Mouse (Mus musculus) kidney, adult 2 months (tissue): ENCODE results near the gene Cbx2. TPM values are rescaled to one million over a fixed set of nuclear protein-coding genes. Genes with fewer than 3 reads are reported as not detected.

ENCODE experiments used
- DNase-seq: peaks from one replicate; pipeline ENCODE4 v3.0.0; 2021
- H3K27ac ChIP-seq: fragments of 200-500 bp; 2 replicates; pipeline ENCODE4 v1.5.1; 2012; ENCODE audit warnings: low read depth, low read length, control low read depth, inconsistent platforms; ENCODE audit not compliant: insufficient read depth
- H3K27me3 ChIP-seq: fragments of 200-500 bp; replicated peaks from 2 replicates; pipeline ENCODE4 v1.6.1; 2012; ENCODE audit warnings: mild to moderate bottlenecking, moderate library complexity, low read length, inconsistent platforms; ENCODE audit not compliant: control insufficient read depth, insufficient read depth
- H3K36me3 ChIP-seq: fragments of 200-500 bp; 2 replicates; pipeline ENCODE4 v1.6.1; 2012; ENCODE audit warnings: mild to moderate bottlenecking, moderate library complexity, low read length, inconsistent platforms; ENCODE audit not compliant: control insufficient read depth, insufficient read depth
- H3K4me1 ChIP-seq: fragments of 200-500 bp; 2 replicates; pipeline ENCODE4 v1.6.1; 2011; ENCODE audit warnings: low read length; ENCODE audit not compliant: control insufficient read depth, insufficient read depth
- H3K4me3 ChIP-seq: fragments of 200-500 bp; 2 replicates; pipeline ENCODE4 v1.5.1; 2011; ENCODE audit warnings: mild to moderate bottlenecking, low read depth, low read length, control low read depth; ENCODE audit not compliant: insufficient read depth
- CTCF ChIP-seq: fragments of 200-500 bp; conservative IDR thresholded peaks from 2 replicates; pipeline ENCODE4 v1.5.1; 2011; ENCODE audit warnings: low read depth, mild to moderate bottlenecking, control low read depth, low read length, moderate library complexity, mixed read lengths; ENCODE audit not compliant: insufficient read depth, insufficient read length
- POLR2A ChIP-seq: fragments of 200-500 bp; IDR thresholded peaks from one replicate; pipeline ENCODE4 v1.6.1; 2011; ENCODE audit warnings: low read depth, low read length, control low read depth
- WGBS: fragments of 180-500 bp; shearing (Covaris S2); methylation state at CpG from one replicate; pipeline ENCODE4 v1.1.7; 2018; 5-methylcytosine and 5-hydroxymethylcytosine counted together
- polyA plus RNA-seq: library from polyadenylated mRNA; depleted of rRNA; stranded (reverse); fragments of >200 nt; gene quantifications from 2 replicates; pipeline ENCODE4 v1.2.3, GENCODE M21; 2012

Cbx2 gene
- polyA plus RNA-seq, 1 experiment: 3.5 TPM

- WGBS: 13% methylated on average over 19 of the region's 19 CpGs
These were observed 11.9 kb downstream of the Cbx2 start for GRCm38 (mm10) chr11:119034635-119035034.

GRCm38 (mm10) chr11:119035094-119035685, 12.4 kb downstream of the Cbx2 start:
- Histone ChIP-seq H3K4me1 (peaks cover 6% of the 10 kb centered on the region; the same call in 1 of the 2 replicates), H3K4me3 (no peak overlapping the region), H3K36me3 (no peaks in the 10 kb centered on the region), H3K27ac (no peak overlapping the region), H3K27me3 (no peaks in the 10 kb centered on the region)
- DNase-seq: peak; percentile 79
- no peak for TF ChIP-seq CTCF
- no peak for TF ChIP-seq POLR2A
- 15% methylated on average over 21 of the region's 21 CpGs for WGBS

More at GRCm38 (mm10) chr11:119034635-119035034, 11.9 kb downstream of the Cbx2 start:
- no peak for DNase-seq
- H3K27me3 ChIP-seq: no peaks in the 10 kb centered on the region
- H3K27ac ChIP-seq: no peak overlapping the region
- no peak overlapping the region for H3K4me3 ChIP-seq
- H3K4me1 ChIP-seq: 0 out of 2 replicates have a peak, but pooled peaks cover 4% of the 10 kb centered on the region
- TF ChIP-seq POLR2A: no peak
- no peaks in the 10 kb centered on the region for H3K36me3 ChIP-seq

- Histone ChIP-seq H3K27me3 (no peaks in the 10 kb centered on the region), H3K36me3 (no peaks in the 10 kb centered on the region), H3K4me1 (peaks cover 7% of the 10 kb centered on the region; the same call in 1 of the 2 replicates), H3K4me3 (no peak overlapping the region), H3K27ac (no peak overlapping the region)
- no peak for DNase-seq
- TF ChIP-seq POLR2A (no peak), CTCF (no peak)
- WGBS: 29% methylated on average over 21 of the region's 21 CpGs
These were observed 13.0 kb downstream of the Cbx2 start for GRCm38 (mm10) chr11:119035686-119036165.

DNA sequence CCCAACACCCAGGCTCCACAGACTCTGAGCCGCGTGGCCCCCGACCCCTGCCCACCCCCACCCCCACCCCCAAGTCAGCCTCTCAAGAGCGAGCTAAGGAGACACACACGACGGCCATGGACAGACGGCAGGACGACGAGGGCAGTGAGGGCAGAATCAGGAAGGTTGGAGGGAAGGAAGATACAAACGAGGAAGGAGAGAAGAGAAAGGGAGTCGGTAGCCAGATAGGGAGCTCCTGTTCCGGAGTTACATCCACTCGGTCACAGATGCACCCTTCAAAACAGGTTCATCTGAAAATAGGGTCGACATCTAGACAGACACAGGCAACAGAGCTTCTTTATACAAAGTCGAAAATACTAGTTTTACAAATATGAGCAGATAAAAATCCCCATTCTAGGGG, 13.7 kb downstream of the Cbx2 start:
- no peak for TF ChIP-seq CTCF
- no peak for TF ChIP-seq POLR2A
- H3K4me3 ChIP-seq: no peak overlapping the region
- WGBS: 33% methylated on average over 15 of the region's 15 CpGs
- H3K36me3 ChIP-seq: no peaks in the 10 kb centered on the region
- no peak overlapping the region for H3K27ac ChIP-seq
- peaks cover 8% of the 10 kb centered on the region; the same call in 1 of the 2 replicates for H3K4me1 ChIP-seq
- no peaks in the 10 kb centered on the region for H3K27me3 ChIP-seq
- no peak for DNase-seq

DNA sequence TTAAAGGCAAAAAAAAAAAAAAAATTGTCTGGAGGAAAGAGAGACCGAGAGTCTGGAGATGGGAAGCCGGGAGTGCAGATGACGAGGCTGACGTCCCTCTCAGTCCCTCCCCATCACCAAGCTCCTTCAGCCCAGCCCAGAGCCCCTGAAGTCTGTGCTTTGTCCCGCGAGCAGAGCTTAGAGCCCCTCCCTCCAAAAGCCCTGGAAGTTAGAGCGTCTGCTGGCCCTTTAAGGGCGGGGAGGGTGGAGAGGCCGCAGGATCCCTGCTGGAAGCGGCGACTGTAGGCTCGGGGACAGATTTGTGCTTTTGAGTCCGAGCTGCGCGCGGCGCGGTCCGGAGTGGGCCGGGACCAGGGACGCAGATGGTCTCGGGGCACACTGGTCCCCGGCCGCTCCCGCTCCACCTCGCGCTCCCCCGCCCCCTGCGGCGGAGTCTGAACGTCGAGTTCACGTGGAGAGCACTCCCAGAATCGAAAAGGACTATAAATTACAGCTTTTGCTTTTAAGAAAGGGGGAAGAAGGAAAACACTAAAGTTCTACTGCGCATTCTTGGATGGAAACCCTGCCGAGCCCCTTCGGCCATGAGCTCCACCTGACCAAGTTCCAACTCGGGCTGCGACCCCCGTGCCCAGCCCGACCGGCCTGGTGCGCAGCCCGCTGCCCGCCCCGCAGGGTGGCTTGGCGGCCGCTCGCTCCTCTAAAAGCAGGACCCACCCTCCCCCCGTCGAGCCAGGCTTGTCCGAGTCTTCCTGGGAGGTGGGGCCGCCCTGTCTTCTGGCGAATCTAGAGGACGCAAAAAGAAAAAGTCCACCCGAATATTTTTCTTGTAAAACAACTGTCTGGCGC, 14.4 kb downstream of the Cbx2 start:
- H3K36me3 ChIP-seq: no peaks in the 10 kb centered on the region
- WGBS: 25% methylated on average over 57 of the region's 57 CpGs
- H3K4me1 ChIP-seq: peaks cover 11% of the 10 kb centered on the region; the same call in 1 of the 2 replicates
- no peak for TF ChIP-seq POLR2A
- TF ChIP-seq CTCF: no peak
- DNase-seq: no peak
- H3K27me3 ChIP-seq: no peaks in the 10 kb centered on the region; the same call in 1 of the 2 replicates
- H3K27ac ChIP-seq: no peak overlapping the region
- H3K4me3 ChIP-seq: peak overlapping the region; percentile 34; the same call in 1 of the 2 replicates

GRCm38 (mm10) chr11:119037780-119038401, 15.1 kb downstream of the Cbx2 start:
- peaks cover 4% of the 10 kb centered on the region for H3K27me3 ChIP-seq
- 85% methylated on average over 18 of the region's 18 CpGs for WGBS
- TF ChIP-seq CTCF (no peak), POLR2A (no peak)
- H3K36me3 ChIP-seq: no peaks in the 10 kb centered on the region
- no peak for DNase-seq
- peaks cover 14% of the 10 kb centered on the region; the same call in 1 of the 2 replicates for H3K4me1 ChIP-seq
- no peak overlapping the region for H3K27ac ChIP-seq
- H3K4me3 ChIP-seq: no peak overlapping the region
